Mouse (Mus musculus) CH12.LX (cell line): ENCODE results near the gene Tgfa. TPM values are rescaled to one million over a fixed set of nuclear protein-coding genes. Genes with fewer than 3 reads are reported as not detected.
A peak's percentile ranks its signal among the peaks of the same experiment; 100 is the strongest.

ENCODE experiments used
- DNase-seq: peaks from one replicate; pipeline ENCODE4 v3.0.0-alpha.2; 2013; ENCODE audit errors: extremely low read depth
- H3K27ac ChIP-seq: 2 replicates; pipeline ENCODE4 v1.5.1; 2012; ENCODE audit warnings: low read depth, mild to moderate bottlenecking, control low read depth, moderate library complexity; ENCODE audit not compliant: insufficient read depth
- H3K27me3 ChIP-seq: replicated peaks from 2 replicates; pipeline ENCODE3; 2012; ENCODE audit warnings: inconsistent platforms
- H3K36me3 ChIP-seq, 2 experiments: replicated peaks in 1 of 2; 2 replicates each; pipeline versions ENCODE3 to v1.6.1; 2012; ENCODE audit warnings: inconsistent platforms in 1 of 2, low read length in 1 of 2, mild to moderate bottlenecking in 1 of 2, mixed read lengths in 1 of 2, moderate library complexity in 1 of 2; ENCODE audit not compliant: control insufficient read depth in 1 of 2, insufficient read depth in 1 of 2
- H3K4me1 ChIP-seq, 2 experiments: 2 replicates each; pipeline ENCODE4 v1.6.1; 2012; ENCODE audit warnings: inconsistent platforms in 1 of 2, moderate library complexity in 1 of 2; ENCODE audit not compliant: insufficient read depth in 2 of 2, control insufficient read depth in 1 of 2
- H3K4me2 ChIP-seq: 2 replicates; pipeline ENCODE4 v1.6.1; 2012; ENCODE audit warnings: low read depth, mild to moderate bottlenecking, control low read depth; ENCODE audit not compliant: poor library complexity, insufficient read depth, severe bottlenecking
- H3K4me3 ChIP-seq, 3 experiments: fragments of 150-350 bp in 1 of 3; sonication (generic) in 1 of 3; replicated peaks in 1 of 3; 2 replicates each; pipeline versions ENCODE3 to v1.5.1; 2011 to 2012; ENCODE audit warnings: low read depth in 2 of 3, low read length in 2 of 3, mild to moderate bottlenecking in 2 of 3, moderate library complexity in 2 of 3, control low read depth in 1 of 3, improper control_type of control experiment in 1 of 3, inconsistent platforms in 1 of 3, mixed read lengths in 1 of 3; ENCODE audit not compliant: poor library complexity in 1 of 3
- H3K79me2 ChIP-seq: replicated peaks from 2 replicates; pipeline ENCODE4 v1.6.1; 2012; ENCODE audit warnings: mild to moderate bottlenecking, moderate library complexity; ENCODE audit not compliant: control insufficient read depth, poor library complexity, insufficient read depth, severe bottlenecking; ENCODE audit errors: extremely low read depth
- H3K9ac ChIP-seq: 2 replicates; pipeline ENCODE4 v1.6.1; 2012; ENCODE audit warnings: low read depth, mild to moderate bottlenecking, control low read depth, moderate library complexity; ENCODE audit not compliant: insufficient read depth
- H3K9me3 ChIP-seq: replicated peaks from 2 replicates; pipeline ENCODE3; 2012; ENCODE audit warnings: low read length, inconsistent platforms, mixed read lengths
- CHD1 ChIP-seq: IDR thresholded peaks from 2 replicates; pipeline ENCODE4 v1.6.1; 2012; ENCODE audit warnings: low read depth, low read length, improper control_type of control experiment, inconsistent platforms
- CTCF ChIP-seq, 2 experiments: IDR thresholded peaks in 1 of 2; conservative IDR thresholded peaks in 1 of 2; 2 replicates each; pipeline ENCODE4 v1.5.1; 2011 to 2012; ENCODE audit warnings: low read depth in 2 of 2, low read length in 2 of 2, improper control_type of control experiment in 1 of 2, inconsistent platforms in 1 of 2, mild to moderate bottlenecking in 1 of 2, moderate library complexity in 1 of 2
- E2F4 ChIP-seq: IDR thresholded peaks from 2 replicates; pipeline ENCODE4 v1.6.1; 2011; ENCODE audit warnings: low read depth, low read length, improper control_type of control experiment; ENCODE audit not compliant: insufficient replicate concordance
- ETS1 ChIP-seq: conservative IDR thresholded peaks from 2 replicates; pipeline ENCODE4 v1.6.1; 2012; ENCODE audit warnings: low read depth, mild to moderate bottlenecking, inconsistent platforms, low read length, improper control_type of control experiment, moderate library complexity
- HCFC1 ChIP-seq: IDR thresholded peaks from 2 replicates; pipeline ENCODE4 v1.6.1; 2012; ENCODE audit warnings: low read depth, mild to moderate bottlenecking, inconsistent platforms, low read length, improper control_type of control experiment
- IRF4 ChIP-seq: IDR thresholded peaks from 2 replicates; pipeline ENCODE4 v1.6.1; 2014; ENCODE audit warnings: low read depth, mild to moderate bottlenecking, inconsistent platforms, low read length, improper control_type of control experiment
- JUN ChIP-seq: IDR thresholded peaks from 2 replicates; pipeline ENCODE4 v1.6.1; 2011; ENCODE audit warnings: low read depth, mild to moderate bottlenecking, low read length, improper control_type of control experiment, moderate library complexity; ENCODE audit not compliant: insufficient read depth
- KAT2A ChIP-seq: IDR thresholded peaks from 2 replicates; pipeline ENCODE4 v1.6.1; 2012; ENCODE audit warnings: low read length, improper control_type of control experiment, inconsistent platforms; ENCODE audit not compliant: insufficient replicate concordance
- MAFK ChIP-seq: IDR thresholded peaks from 2 replicates; pipeline ENCODE4 v1.6.1; 2011; ENCODE audit warnings: low read length, improper control_type of control experiment; ENCODE audit not compliant: insufficient replicate concordance
- MAZ ChIP-seq: IDR thresholded peaks from 2 replicates; pipeline ENCODE4 v1.6.1; 2012; ENCODE audit warnings: low read depth, mild to moderate bottlenecking, inconsistent platforms, low read length, improper control_type of control experiment, moderate library complexity
- MEF2A ChIP-seq: IDR thresholded peaks from 2 replicates; pipeline ENCODE4 v1.6.1; 2014; ENCODE audit warnings: low read depth, mild to moderate bottlenecking, inconsistent platforms, low read length, improper control_type of control experiment, borderline replicate concordance
- MXI1 ChIP-seq: IDR thresholded peaks from 2 replicates; pipeline ENCODE4 v1.6.1; 2011; ENCODE audit warnings: mild to moderate bottlenecking, low read depth, low read length, improper control_type of control experiment
- NELFE ChIP-seq: IDR thresholded peaks from 2 replicates; pipeline ENCODE4 v1.6.1; 2011; ENCODE audit warnings: low read depth, low read length, improper control_type of control experiment
- PAX5 ChIP-seq: IDR thresholded peaks from 2 replicates; pipeline ENCODE4 v1.6.1; 2012; ENCODE audit warnings: low read length, inconsistent platforms, mixed read lengths
- POLR2A ChIP-seq: IDR thresholded peaks from 2 replicates; pipeline ENCODE4 v1.6.1; 2011; ENCODE audit warnings: low read depth, mild to moderate bottlenecking, improper control_type of control experiment, low read length
- POLR2AphosphoS2 ChIP-seq: IDR thresholded peaks from 2 replicates; pipeline ENCODE4 v1.6.1; 2011; ENCODE audit warnings: low read depth, low read length, improper control_type of control experiment
- RCOR1 ChIP-seq: conservative IDR thresholded peaks from 2 replicates; pipeline ENCODE4 v1.6.1; 2012; ENCODE audit warnings: low read depth, mild to moderate bottlenecking, inconsistent platforms, low read length, improper control_type of control experiment
- ZC3H11A ChIP-seq: IDR thresholded peaks from 2 replicates; pipeline ENCODE4 v1.6.1; 2012; ENCODE audit warnings: low read depth, mild to moderate bottlenecking, inconsistent platforms, low read length, improper control_type of control experiment
- dilution Hi-C: fragments of 300-500 bp; cut with MboI; formaldehyde crosslinking; loops from 2 replicates; pipeline ENCODE4 v1.14.3; 2020; ENCODE audit warnings: low sequenced_read_pairs; ENCODE audit not compliant: extremely low pct_unique_long_range_greater_than_20kb, extremely low pct_ligation_motif_present
- in situ Hi-C: fragments of 300-500 bp; cut with MboI; formaldehyde crosslinking; loops from 3 replicates; pipeline ENCODE4 v1.14.3; 2019; ENCODE audit warnings: low sequenced_read_pairs, low pct_ligation_motif_present, low pct_unique_long_range_greater_than_20kb, mixed read lengths
- polyA plus RNA-seq: library from polyadenylated mRNA; unstranded; fragments of >175 nt; gene quantifications from 2 replicates; pipeline ENCODE4 v1.2.1, GENCODE M21; 2012; ENCODE audit warnings: low read depth; ENCODE audit not compliant: insufficient read length
- total RNA-seq, 2 experiments: library from RNA; depleted of rRNA; stranded (reverse); fragments of 300-350 nt in 1 of 2; fragments of >200 nt in 1 of 2; gene quantifications; 2 replicates each; pipeline ENCODE4 v1.2.3; 2012 to 2014

The Tgfa gene
- total and polyA plus RNA-seq, 3 experiments, result not detected

DNA sequence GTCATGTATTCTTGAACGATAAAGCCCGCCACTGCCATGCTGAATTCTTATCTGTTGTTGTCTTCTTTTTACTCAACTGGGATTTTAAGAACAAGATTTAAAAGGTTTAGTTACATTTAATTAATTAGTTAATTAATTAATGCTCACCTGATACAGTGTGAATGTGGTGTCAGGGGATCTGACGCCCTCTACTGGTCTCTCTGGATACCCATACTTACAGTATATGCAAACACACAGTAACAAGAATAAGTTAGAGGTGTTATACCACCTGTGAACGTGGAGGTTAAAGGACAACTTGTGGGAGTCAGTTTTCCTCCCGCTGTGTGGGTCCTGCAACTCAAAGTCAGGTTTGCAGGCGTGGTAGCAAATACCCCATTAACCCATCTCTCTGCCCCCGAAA is 8.1 kb downstream of the Tgfa start:
- dilution Hi-C loops, result no loop called here
- Histone ChIP-seq H3K4me2 (no peak overlapping the region), H3K27ac (no peak overlapping the region)
- no peak for TF ChIP-seq NELFE
- peak in 1 of 2 experiments; percentile 24; a peak in 1 of 4 replicates for TF ChIP-seq CTCF (conservative IDR thresholded peaks at IDR 0.05 in 1 of 2, IDR thresholded peaks at IDR 0.05 in 1 of 2; ENCODE audit: low read depth in 2 of 2, low read length in 2 of 2)
- no peak for TF ChIP-seq POLR2AphosphoS2
- TF ChIP-seq, all 38 proteins: peak for 1
- Histone ChIP-seq H3K4me3 (no peak overlapping the region), H3K4me1 (peaks cover 2 to 4% of the 10 kb centered on the region in 2 experiments; a peak in 2 of 4 replicates), H3K27me3 (peaks cover 77% of the 10 kb centered on the region), H3K79me2 (no peaks in the 10 kb centered on the region), H3K9ac (no peak overlapping the region), H3K9me3 (peaks cover 5% of the 10 kb centered on the region), H3K36me3 (no peaks in the 10 kb centered on the region)
- DNase-seq, result no peak
- in situ Hi-C loops, result no loop called here

DNA sequence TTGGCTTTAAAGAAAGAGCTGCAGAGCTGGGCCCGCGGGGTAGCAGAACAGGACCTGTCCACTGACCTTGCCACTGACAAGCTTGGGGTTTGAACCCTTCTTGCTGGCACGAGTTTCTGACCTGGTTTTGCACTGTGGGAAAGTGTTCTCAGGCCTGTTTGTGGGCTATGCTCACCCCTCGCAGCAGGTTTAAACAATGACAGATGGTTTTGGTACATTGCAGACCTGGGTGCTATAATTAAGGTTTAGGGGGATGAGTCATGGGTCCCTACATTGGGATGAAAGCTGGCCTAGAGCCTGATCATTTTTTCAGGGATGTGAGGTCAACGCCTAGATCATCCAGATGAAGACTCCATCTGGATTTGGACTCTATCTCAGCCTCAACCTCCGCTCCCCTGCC is 11.0 kb downstream of the Tgfa start:
- Histone ChIP-seq H3K4me1 (peaks cover 2 to 4% of the 10 kb centered on the region in 2 experiments; a peak in 2 of 4 replicates), H3K36me3 (no peaks in the 10 kb centered on the region), H3K4me2 (no peak overlapping the region), H3K9me3 (peaks cover 5% of the 10 kb centered on the region), H3K9ac (no peak overlapping the region), H3K27me3 (peaks cover 80% of the 10 kb centered on the region), H3K4me3 (no peak overlapping the region), H3K79me2 (no peaks in the 10 kb centered on the region), H3K27ac (no peak overlapping the region)
- in situ Hi-C loops (no loop called here), dilution Hi-C loops (no loop called here)
- no peak for TF ChIP-seq MAZ
- no peak for TF ChIP-seq JUN
- no peak for TF ChIP-seq ETS1
- no peak for TF ChIP-seq POLR2A
- no peak for TF ChIP-seq KAT2A
- no peak for TF ChIP-seq MXI1
- no peak for TF ChIP-seq NELFE
- TF ChIP-seq MEF2A, result no peak
- TF ChIP-seq MAFK, result no peak
- TF ChIP-seq IRF4, result no peak
- no peak for TF ChIP-seq CTCF (conservative IDR thresholded peaks at IDR 0.05 in 1 of 2, IDR thresholded peaks at IDR 0.05 in 1 of 2; ENCODE audit: low read depth in 2 of 2, low read length in 2 of 2)
- no peak for TF ChIP-seq ZC3H11A
- no peak for TF ChIP-seq HCFC1
- TF ChIP-seq RCOR1, result no peak
- TF ChIP-seq PAX5, result no peak
- TF ChIP-seq CHD1, result no peak
- no peak for TF ChIP-seq E2F4
- DNase-seq, result no peak
